Mouse (Mus musculus) spleen, adult 12 weeks (tissue): ENCODE measurements at regions not wholly inside any gene's neighbourhood (a gene's known extent, or its start where the extent isn't known, plus 50 kb on each side); places are given as distances from the start of the nearest gene placed in this dataset.

Experiments
- DNase-seq: peaks from one replicate; pipeline ENCODE4 v3.0.0; 2022; ENCODE audit warnings: low spot score

DNA sequence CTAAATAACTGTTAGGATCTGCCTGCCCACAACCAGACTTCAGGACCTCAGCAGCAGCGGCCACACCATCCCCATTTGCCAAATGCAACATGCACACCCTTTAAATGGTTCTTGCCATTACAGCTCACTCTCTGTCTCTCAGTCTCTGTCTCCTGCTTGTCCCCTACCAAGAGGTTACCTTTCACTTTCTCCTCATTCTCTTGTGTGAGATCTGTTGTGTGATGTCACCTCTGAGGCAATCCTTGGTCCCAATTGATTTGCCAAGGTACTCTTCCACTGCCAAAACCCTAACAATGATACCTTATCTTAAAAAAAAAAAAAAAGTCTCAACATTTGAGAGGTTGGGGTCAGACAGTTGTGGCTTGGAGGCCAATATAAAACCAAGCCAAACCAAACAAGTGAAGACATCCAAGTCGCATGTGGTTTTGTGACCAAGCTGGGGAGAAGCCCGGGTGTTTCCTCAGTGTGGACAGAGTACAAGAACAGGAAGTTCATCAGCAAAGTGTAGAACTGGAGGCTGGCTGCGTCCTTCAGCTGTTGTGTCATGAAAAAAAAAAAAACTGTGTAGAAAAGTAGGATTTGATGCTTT, 464.2 kb downstream of the Slc4a3 start:
- DNase-seq = no peak

GRCm38 (mm10) chr1:76018588-76018987, 472.5 kb downstream of the Slc4a3 start:
- no peak for DNase-seq

DNA sequence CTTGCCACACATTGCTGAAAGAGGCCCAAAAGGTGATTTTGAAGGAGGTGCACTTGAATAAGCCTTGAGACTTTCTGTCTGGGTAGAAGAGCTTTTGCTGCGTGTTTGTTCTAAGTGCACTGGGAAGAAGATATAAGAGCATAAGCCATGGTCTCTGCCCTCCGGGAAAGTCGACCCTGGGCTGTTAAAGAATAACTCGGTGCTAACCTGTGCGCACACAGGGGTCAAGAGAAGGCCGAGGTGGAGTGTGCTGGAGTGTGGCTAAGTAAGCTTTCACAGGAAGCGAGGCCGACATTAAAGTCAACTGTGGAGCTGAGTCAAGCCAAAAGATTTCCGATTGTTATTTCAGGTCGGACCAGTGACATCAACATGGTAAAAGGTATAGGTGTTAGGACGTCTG, 473.0 kb downstream of the Slc4a3 start:
- no peak for DNase-seq

DNA sequence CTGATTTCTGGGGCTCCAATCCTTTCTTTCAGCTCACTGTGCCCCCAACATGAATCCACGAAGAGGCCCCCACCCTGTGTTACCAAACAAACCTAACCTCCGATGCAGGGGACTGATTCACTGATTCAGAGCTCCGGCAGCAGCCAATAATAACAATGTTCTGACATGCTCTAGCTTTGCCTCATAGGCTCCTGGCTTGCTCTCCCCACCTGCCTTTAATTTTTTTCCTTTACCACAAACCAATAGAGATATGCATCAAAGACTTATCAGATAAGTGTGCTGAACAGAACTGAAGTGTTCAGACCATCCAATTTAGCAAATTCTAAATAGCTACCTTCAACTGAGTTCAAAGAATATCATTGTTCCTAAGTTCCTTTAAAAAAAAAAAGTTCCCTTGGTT, 478.6 kb downstream of the Slc4a3 start:
- DNase-seq = no peak

DNA sequence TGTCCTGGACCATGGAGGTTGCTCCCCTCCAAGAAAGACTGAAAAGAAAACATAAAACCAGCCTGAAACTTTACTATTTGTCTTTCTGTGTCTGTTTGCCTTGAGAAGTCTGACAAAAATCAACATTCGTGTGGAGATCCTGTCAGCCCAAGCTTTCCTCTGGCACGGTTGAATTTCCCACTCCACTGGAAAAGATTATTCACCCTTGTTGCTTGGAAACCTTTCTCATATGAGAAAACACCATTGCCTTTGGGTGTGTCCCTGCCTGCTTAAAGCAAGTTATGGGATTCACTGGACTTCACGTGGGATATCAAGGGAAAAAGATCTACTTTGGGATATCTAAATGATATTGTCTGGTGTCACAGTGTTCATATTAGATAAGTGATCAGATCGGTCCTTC, 479.3 kb downstream of the Slc4a3 start:
- no peak for DNase-seq

DNA sequence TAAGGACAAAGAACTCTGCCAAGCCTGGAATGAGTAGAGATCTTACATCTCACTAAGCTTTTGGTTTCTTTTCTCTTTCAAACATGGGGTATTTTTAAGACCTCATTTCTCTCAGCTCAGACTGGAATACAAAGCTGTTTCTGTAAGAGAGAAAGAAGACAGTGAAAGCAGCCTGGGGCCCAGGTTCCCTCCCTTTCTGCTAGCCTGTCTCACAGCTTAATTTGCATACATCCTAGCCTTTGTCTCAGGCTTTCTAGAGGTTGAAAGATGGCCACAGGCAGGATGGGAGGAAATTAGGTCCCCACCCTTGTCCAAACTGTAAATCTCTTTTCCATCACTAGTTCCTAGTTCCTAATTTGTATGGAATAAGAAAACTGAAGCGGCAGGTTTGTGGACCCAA, 483.0 kb downstream of the Slc4a3 start:
- no peak for DNase-seq

DNA sequence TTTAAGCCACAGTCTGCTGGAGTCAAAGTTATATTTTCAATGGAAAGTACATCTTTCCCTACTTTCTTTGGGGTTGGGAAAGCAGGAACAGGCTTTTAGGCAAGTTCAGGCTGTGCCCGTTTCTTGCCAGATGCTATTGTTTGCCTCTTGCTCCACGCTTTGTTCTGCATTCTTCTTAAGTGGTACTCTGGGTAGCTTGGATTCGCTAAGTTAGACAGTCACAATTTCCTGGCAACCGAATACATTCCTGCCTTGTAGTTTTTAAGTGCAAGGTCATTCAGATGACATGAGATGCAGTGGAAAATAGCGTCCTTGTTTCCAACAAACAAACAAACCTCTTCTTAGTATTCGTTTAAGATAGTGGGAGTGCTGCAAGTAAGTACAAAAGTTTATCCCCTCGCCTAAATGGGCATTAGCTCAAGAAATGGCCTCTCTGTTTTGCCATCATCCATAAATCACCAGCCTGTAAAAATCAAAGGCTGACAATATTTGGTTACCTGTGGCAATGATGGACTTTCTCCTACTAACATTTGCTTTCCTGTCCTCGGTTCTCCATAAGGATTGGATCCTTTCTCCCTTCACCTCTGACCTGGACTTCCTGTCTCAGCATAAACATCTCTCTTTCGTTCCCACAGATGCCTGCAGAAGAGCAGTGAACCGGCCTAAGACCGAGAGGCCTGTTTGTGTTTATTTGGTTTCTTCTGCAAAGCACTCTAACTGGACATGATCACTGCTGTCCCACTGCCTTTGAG, 485.3 kb downstream of the Slc4a3 start:
- DNase-seq = no peak

GRCm38 (mm10) chr1:76031923-76032285, 485.8 kb downstream of the Slc4a3 start:
- DNase-seq = no peak

DNA sequence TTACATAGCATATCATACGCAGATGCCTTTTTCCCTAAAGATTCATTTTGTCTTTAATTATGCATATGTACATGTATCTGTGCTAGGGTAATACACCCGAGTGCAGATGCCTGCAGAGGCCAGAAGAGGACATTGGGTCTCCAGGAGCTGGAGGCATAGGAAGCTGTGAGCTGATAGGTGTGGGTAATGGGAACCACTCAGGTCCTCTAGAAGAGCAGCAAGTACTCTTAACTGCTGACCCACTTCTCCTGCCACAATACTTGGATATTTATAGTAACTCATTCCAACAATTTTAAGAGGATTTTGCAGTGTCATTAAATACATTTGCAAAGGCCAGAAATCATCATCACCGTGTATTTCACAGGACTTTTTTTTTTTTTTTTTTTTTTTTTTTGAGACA, 486.6 kb downstream of the Slc4a3 start:
- no peak for DNase-seq

- DNase-seq = no peak
Measured at GRCm38 (mm10) chr1:76036316-76036715, 490.2 kb downstream of the Slc4a3 start.

GRCm38 (mm10) chr1:76039029-76039655, 493.1 kb downstream of the Slc4a3 start:
- DNase-seq = no peak

- no peak for DNase-seq
Measured at GRCm38 (mm10) chr1:76039661-76040060, 493.6 kb downstream of the Slc4a3 start.

GRCm38 (mm10) chr1:76050264-76050663, 504.2 kb downstream of the Slc4a3 start:
- DNase-seq = no peak

DNA sequence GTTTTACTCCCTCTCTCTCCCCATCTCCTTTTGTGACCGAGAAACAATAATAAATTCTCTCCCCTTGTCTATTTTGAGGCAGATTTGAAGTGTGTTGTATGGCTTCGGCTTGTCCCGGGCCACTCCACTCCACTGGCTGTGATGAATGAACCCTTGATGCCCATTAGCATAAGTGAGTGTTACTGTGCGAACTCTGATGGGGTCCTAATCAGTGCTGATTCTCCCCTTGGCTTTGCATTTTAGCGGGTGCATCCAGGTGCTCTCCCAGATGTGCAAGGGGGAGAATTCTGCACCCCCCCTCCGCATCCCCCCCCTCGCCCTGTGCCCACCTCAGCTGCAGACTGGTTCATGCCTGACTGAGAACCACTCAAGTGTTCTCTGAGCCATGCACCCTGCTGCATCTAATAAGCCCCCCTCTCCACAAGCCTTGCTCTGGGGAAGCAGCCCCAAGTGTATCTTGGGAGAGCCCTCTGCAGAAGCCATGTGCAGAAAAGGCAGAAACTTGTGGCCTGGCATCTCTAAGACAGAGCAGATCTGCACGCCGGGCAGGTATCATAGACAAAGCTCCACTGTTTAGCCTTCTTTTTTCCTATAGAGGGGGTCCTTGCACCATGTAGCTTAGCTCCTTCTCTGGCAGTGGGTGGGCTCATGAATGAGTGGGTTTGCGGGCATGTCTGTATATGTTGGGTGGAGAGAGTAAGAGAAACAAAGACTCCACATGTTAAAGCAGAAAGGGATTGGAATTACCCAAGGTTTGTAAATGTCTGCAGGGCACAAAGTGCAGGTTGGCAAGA, 507.5 kb downstream of the Slc4a3 start:
- no peak for DNase-seq

DNA sequence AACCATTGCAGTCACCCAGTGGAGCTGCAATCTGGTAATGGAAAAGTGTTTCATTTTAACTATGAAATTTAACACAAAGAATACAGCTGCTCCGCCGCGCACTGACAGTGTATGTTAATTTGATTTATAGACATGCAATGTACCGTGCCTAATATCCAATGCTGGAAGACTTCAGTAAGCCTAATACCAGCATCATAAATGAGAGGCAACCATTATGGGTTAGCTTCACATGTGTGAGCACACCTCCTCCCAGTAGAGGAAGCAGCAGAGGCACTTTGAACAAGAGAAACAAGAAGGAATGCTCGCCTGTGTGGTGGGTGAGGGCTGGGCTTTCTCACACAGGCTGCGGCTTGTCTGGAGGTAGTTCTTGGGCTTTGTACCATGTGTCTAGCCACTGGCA, 519.7 kb downstream of the Slc4a3 start:
- DNase-seq = no peak

DNA sequence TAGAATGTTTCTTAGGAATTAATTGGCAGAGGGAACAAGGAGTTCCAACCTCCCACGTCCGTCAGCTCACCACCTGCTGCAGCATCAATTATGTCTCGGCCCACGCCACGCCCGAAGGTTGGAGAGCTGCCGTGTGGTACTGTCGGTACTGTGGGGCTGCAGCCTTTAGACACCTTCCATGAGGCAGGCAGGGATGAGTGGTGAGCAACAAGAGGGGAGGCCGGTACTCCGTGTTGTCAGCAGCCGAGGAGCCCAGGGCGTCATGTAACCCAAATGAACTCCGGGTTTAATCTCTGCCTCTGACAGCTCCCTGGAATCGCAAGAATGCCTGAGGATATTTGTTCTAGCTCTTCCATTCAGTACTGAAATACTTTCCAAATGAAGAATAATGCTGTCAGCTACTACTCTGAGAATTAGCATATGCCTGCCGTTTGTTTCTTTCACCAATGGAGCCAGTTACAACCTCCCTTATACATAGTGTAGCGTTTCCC, 524.8 kb downstream of the Slc4a3 start:
- no peak for DNase-seq

DNA sequence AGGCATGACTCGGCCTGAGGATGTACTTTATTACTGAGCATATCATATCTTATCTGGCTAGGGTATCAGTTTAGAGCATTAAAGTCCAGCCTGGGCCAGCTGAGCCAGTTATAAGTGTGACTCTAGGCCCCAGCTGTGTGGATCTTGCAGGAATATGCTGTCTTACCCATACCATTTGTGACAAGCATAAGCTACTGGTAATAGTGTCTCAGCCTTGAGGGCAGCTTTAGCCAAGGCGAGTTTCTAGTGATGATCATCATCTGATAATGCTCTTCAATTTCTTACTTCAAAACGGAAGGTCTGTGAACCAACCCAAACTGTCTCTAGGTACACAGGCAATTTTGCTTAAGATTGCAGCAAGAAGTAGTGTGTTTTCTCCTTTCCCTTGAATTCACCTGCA, 529.1 kb downstream of the Slc4a3 start:
- no peak for DNase-seq

DNA sequence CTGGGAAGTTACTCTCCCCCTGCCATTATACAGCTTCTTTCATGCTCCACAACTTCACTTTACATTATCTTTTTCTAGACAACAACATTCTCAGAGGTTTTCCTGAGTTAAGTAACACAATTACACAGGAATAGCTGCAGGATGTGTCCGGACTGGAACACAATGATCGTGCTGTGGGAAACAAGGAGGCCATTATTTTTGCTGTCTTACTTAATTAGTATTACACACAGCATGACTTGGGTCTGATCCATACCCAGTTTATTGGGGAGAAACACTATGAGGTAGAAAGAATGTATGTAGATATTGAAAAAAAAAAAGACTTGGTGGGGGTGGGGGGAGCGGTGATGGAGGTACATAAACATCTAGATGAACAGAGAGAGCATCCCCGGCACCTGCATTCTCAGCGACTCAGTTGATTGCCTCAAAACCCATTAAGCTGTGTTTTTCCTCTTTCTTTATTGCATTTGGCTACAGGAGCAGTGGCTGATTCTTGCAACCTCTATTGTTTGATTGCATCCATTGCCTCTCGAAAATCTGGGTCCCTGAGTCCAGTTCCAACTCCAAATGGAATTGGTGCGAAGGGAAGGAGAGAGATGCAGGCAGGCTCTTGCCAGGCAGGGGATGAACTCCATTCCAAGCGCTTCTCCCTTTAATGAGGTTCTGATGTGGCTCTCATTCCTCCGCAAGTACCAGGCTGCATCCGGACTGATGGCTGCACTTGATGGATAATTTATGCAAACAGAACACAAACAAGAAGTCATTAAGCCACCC, 529.8 kb downstream of the Slc4a3 start:
- DNase-seq = no peak

GRCm38 (mm10) chr1:76080241-76080640, 534.2 kb downstream of the Slc4a3 start:
- DNase-seq = no peak

DNA sequence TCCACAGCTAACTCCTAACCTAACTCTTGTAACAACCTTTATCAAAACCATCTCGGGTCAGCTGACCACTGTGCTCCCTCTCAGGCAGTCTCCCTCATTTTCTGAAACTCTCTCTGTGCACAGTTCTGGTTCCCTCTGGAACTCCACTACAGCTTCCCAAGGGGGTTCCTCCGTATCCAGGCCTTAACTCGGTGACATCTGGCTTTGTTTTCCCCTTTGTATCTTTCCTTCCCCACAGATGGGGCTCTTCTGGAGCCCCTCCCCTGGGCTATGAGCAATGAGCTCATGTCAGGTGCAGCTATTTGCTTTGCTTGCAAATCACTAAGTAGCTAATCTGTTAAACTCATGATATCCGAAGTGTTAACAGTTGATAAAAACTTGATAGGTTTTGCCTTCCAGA, 535.6 kb downstream of the Slc4a3 start:
- DNase-seq = no peak

DNA sequence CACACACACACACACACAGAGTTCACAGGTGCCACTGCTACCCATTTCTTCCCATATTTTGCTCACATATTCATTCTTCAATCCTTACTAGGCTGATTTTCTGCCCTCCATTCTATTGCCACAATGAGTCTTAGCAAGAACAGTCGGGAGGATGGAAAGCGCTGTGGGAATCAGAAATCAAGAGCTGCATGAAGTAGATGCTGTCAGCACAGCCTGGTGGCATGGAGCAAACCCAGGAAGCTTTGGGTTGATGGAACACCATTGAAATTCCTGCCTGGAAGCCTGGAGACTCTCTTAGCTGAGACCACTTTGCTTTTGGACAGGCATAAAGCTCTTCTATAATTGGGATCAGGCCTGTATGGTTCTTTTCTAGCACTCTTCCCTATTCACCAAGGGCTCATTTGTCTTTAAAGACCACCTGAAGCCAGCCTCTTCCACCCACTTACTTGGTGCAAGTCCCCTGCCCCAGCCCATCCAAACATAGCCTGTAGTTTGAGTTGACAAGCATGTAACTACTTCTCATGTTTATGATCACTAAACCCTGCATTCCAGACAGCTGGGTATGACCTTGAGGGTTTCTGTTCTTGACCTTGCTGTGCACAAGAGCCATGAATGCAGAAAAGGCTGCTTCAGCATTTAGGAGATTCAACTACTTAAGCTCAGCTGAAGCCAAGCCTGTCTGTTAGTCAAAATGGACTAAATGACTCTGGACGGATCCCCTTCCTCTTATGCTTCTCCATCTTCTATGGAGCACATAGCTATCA, 537.4 kb downstream of the Slc4a3 start:
- DNase-seq = no peak
